Mouse (Mus musculus) adrenal gland, adult 8-10 months (tissue): Measurements from ENCODE around the gene Il10ra. TPM values are rescaled to one million over a fixed set of nuclear protein-coding genes. Genes with fewer than 3 reads are reported as not detected.

Source experiments
- DNase-seq: peaks from one replicate; pipeline ENCODE4 v3.0.0; 2022
- total RNA-seq, 4 experiments: library from RNA; stranded (reverse); gene quantifications; 2 replicates each; pipeline ENCODE4 v1.2.4; 2022

Il10ra gene
- 1 to 10 TPM; 4.3 to 5.5 (median 5.3) TPM for total RNA-seq

DNA sequence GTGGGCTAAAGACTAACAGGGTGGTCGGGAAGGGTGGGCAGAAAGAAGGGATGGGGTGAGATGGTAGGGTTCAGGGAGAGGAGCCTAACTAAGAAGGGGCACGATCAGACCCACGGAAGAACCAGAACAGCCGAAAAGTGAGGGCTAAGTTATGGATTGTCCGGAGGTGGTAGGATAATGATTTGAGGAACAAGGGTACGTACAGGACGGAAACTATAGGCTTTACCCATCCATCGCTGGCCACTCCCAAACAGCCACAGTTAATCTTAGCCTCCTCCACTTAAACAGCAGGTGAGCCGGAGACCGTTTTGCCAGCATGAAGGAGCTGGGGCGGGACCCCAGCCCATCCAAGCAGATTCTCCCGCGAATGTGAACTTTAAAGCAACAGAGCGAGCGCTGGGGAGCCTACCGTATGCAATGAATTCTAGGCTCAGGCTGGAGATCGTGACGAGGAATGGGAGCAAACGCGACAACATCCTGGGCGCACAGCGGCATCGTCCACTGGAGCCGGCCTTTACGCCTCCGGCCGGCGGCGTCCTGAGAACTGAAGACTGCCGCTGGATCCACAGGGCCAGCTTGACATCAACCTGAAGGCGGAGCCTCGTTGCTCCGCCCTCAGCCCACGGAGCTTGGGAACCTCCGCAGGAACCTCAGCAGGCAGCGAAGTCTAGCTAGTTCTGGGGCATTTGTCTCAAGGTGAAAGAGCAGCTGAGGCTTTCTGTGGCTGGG, at the start of gene Il10ra:
Il10ra (minus strand) TSS at position 553 of the 729 bp plus-strand sequence.
- peak; percentile 45 for DNase-seq

DNA sequence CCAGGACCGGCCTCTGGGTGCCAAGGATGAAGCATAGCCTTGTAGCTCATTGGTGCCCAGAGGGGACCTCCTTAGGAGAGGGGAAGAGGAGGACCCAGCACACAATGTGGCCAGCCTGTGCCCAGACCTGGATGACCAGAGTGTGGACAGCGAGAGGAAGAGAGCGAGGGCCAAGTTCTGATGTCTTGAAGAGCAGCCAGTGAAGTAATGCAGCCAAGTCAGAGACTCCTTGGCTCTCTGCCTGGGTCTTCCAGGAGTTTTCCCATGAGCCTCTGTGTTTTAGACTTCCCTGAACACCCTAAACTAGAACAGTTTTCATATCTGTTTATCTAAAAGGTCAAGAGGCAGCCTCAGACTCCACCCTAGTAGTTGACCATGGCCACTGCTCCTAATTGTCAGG, 48.7 kb upstream of the Il10ra start:
- DNase-seq: no peak

DNA sequence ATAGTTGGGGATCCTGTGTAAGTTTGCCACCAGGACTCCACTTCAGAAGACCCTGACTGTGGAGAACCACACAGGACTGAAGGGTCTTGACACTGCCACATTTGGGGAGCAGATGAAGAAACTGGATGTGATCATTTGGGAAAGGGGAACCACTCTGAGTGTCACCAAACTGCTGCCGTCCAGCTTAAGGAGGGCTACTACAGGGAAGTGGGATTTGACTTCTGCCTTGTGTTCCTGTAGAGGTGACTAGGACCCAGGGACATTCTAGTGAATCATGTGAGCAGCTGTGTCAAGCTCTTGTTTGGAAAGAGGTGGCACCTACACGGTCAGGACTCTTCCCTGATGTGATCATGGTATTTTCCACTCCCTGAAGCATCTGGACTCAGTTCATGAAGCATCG, 45.0 kb upstream of the Il10ra start:
- no peak for DNase-seq

DNA sequence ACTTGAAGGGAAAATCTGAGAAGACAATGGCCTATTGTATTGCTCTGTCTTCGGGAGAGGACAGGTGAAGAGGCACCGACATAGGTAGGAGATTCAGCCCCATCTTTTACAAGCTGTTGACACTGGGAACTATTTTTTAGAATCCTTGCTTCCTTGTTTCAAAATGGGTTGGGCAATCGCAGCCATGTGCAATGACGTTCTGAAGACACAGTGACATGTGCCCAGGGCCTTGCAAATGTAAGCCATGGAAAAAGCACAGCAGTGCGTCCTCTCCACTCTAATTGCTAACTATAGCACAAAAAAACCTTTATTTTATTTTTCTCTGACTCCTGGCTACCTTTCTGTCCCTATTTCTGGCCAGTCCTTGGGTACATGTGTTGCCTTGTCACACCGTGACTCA, 42.9 kb upstream of the Il10ra start:
- DNase-seq: no peak

- no peak for DNase-seq
These were observed 39.6 kb upstream of the Il10ra start for GRCm38 (mm10) chr9:45308521-45308920.

GRCm38 (mm10) chr9:45306746-45307410, 37.9 kb upstream of the Il10ra start:
- DNase-seq: peak; percentile 35

DNA sequence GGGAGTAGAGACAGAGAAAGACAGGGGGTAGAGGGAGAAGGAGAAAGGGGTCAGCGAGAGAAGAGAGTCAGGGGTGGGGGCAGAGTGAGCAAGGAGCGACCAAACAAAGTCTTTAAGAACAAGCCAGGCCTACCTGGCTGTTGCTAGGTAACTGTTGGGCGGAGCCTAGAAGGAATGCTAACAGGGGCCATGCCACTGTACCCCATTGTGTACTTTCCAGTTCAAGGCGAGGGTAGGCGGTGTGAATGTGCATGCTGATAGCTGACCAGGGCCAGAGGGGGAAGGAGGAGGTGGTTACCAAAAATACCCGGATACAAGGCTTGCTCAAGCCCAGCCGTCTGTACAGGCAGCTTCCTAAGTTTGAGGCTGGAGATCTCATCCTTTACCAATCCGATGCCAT, 32.8 kb upstream of the Il10ra start:
- DNase-seq: no peak

GRCm38 (mm10) chr9:45300422-45301104, 31.6 kb upstream of the Il10ra start:
- DNase-seq: peak; percentile 91

GRCm38 (mm10) chr9:45299231-45300006, 30.5 kb upstream of the Il10ra start:
- DNase-seq: no peak

DNA sequence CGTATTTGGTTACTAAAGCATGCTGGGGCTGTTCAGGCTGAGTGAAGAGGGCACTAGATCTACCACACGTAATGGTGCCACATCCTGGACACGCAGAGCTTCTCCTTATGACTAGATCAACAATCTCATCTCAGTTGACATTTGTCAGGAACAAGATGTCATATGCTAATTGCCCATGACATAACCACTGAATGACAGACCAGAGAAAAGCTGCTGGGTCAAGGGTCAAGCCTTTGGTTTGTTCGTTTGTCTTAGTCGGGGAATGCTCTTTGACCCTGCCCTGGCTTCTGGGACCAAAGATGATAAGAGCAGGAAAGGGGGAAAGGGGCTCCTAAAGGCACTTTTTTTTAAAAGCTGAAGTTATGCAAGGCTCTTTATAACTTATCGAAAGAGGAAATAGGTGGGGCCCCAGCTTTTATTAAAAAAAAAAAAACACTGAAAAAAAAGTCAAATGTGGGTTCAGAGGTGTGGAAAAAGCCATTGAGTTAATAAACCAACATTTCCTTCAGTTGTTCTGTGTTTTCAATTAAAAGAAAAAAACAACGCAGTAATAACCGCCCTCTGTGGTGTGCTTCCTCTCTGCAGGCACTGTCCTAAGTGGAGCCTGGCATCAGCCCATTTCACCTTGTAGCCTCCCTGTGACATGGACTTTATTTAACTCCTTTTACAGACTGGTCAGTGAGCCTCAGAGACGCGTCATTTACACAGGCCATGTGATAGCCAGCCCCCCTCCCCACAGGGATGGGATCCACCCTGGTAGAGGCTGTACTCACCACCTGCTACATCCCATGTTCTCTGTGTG, 25.5 kb upstream of the Il10ra start:
- no peak for DNase-seq

DNA sequence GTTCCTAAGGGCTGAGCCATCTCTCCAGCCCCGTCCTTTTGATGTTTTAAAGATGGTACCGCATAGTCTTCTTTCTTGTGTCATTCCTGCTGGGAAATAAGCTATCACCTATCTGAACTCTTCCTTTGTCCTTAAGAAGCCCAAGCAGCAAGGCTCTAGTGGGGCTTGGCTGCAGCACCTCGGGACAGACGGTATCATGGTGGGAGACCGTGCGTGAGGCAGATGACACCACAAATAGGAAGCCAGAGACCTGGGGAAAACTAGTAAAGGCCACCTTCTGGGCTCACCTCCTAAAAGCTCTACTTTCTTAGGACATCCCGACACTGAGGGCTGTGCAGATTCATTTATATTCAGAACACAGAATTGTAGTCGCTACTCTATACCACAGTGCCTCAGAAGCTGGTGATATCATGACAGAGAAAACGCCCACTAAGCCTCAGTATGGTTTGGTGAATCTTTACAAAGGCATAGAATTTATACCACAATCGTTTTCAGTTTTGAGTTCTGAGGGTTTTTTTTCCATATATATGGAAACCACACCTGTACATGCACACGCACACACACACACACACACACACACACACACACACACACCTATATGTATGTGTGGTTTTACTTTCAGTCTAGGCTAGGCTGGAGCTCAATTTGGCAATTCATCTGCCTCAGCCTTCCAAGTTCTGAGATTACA, 22.7 kb upstream of the Il10ra start:
- DNase-seq: no peak

DNA sequence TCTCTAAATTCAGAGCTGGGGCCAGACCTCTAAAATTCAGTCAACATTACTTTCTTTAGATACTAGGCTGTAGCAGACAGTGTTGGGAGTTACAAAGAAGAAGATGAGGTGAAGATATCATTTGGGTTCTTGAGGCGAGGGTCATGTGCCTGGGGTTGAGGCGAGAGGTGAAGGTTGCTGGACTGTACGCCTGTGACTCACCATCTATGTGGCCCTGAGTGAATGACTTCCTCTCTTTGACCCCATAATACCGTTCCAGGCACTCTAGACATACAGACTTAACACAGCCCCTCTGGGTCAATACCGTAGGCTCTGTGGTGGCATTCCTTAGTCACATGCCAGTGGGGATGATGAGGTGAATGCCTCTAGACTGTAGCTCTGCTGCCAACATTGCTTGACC, 13.5 kb upstream of the Il10ra start:
- DNase-seq: no peak

- no peak for DNase-seq
These were observed 11.9 kb upstream of the Il10ra start for GRCm38 (mm10) chr9:45280891-45281290.

- no peak for DNase-seq
These were observed 11.1 kb upstream of the Il10ra start for GRCm38 (mm10) chr9:45280059-45280458.

DNA sequence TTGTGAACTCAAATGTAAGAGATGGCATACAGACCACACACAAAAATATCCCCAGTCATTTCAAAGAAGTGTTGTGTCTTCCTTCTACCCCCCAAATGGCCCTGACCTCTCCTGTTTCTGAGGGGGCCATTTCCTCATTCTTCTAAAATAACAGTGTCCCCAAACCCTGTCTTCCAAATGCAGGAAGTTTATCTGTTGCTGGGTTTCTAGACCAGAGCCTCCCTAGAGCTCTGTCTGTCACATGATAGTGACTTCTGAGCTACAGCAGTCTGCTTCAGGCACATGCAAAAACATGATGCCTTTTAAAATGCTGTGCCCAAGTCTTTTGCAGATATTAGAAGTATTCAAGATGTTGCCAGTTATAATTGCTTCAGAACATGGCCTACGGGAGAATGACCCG, 5.7 kb upstream of the Il10ra start:
- DNase-seq: no peak

DNA sequence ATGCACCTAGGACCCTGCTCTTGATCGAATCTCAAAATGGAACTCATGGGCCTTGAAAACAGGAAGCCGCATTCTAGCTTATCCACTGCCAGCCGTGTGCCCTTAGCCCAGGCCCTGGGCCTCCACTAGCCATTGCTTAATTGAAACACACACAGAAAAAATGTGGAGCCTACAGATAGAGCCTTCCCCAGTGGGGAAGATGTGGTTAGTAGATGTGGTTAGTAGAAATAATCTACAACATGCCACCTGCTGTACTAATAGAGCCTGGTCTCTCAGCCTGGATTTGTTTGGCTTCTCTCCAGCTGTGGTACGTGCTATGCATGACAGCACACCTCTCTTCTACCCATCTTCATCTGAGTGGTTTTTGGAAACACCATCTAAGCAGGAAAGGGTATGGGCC, 5.3 kb upstream of the Il10ra start:
- DNase-seq: no peak

DNA sequence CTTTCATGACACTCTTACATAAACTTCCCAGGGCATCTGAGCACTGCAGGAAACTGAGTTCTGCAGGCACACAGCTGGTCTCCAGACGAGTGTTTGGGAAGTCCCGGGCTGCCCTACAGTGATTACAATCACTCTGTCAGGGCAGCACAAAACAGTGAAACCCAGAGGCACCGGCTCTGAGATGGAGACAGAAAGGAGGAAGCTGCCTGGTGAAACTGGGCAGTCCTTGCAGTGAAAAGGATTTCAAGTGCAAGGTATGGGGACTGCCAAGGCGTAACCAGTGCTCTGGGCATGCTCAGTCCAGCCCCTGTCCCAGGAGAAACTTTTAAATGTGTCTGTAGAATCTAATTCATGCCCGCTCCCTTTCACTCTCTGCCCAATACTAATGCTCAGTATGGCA, 3.3 kb upstream of the Il10ra start:
- DNase-seq: no peak

DNA sequence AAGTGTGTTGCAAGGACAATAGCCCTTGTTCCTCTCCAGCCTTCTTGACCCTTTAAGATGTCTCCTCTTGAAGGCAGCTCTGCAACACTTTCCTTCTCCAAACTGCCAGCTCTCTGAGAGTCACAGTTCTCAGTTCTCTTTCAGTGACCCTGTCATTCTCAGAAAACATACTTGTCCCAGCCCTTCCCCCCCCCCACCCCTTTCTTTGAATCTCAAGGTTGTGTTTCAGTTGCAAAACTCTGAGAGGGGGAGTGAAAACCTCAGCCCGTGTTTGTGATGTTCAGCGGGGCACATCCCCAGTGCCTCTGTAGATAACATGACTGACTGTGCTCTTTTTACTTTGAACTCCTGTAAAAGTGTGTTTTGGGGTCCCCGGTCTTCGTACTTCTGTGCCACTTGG, 870 bp downstream of the Il10ra start:
- DNase-seq: no peak

- no peak for DNase-seq
These were observed 1.9 kb downstream of the Il10ra start for GRCm38 (mm10) chr9:45267099-45267498.

- no peak for DNase-seq
These were observed 7.1 kb downstream of the Il10ra start for GRCm38 (mm10) chr9:45261872-45262271.

DNA sequence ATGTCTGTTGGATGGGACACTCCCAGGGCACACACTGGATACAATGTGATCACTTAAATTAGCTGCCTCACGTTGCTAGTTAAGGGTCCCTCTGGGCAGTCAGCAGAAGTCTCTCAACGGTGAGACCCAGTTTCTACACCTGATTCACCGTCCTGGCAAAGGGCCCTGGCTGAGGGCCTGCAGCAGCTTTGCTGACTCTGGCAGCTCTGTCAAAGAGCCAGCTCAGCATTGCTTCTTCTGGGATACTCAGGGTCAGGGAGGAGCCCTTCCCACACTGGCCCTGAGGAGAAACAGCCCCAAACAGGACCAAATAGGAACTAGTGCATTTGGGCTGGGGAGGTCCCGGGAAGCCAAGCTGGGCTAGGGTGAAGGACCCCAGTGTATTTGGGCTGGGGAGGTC, 7.5 kb downstream of the Il10ra start:
- peak; percentile 69 for DNase-seq
